Mouse (Mus musculus): ENCODE measurements around the gene Ttc3.
"Not testable (repeated sequence)": the region's sequence is repeated elsewhere in the genome, so short reads cannot be mapped to it uniquely, and the experiment has no call there.

Ttc3 gene

DNA sequence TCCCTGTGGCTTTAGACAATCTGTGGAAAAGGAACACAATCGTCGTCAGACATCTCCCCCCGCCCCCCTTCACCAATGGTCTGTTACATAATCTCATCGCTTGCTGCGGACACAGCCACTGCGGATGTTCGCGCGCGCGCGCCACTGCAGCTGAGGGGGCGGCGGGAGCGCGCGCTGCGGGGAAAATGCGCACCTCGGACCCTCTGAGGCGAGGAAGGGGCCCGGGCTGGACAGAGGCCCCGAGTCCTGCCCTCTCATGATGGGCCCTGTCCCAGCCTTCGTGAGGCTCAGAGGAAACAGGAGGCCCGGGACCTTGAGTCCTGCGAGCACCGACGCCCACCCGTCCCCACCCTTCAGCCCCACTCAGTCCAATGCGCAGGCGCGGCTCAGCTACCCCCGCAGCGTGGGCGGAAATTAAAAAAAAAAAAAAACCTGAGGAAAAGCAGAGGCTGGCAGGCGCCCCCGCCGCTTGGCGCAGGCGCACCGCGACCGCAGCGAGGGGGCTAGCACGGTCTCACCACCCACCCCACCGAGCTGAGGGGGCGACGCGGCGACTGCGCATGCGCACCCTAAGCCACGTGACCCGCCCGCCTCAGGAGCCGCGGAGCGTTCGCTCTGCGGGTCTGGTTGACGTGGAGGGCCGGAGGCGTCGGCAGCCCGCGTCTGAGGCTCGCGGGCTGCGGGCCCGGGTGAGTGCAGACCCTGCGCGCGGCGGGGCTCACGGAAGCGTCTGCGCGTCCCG is at the start of gene Ttc3:
Gene Ttc3 (plus strand): TSS at position 446 of the 742 bp plus-strand sequence.
- peak; percentile 64 for DNase-seq (ENCODE audit: low spot score)

GRCm38 (mm10) chr16:94323681-94324080 is 46.7 kb upstream of the Ttc3 start:
- no peak for DNase-seq (ENCODE audit: low spot score)

- DNase-seq (ENCODE audit: low spot score) = no peak
Observed at GRCm38 (mm10) chr16:94326008-94326407, 44.4 kb upstream of the Ttc3 start.

DNA sequence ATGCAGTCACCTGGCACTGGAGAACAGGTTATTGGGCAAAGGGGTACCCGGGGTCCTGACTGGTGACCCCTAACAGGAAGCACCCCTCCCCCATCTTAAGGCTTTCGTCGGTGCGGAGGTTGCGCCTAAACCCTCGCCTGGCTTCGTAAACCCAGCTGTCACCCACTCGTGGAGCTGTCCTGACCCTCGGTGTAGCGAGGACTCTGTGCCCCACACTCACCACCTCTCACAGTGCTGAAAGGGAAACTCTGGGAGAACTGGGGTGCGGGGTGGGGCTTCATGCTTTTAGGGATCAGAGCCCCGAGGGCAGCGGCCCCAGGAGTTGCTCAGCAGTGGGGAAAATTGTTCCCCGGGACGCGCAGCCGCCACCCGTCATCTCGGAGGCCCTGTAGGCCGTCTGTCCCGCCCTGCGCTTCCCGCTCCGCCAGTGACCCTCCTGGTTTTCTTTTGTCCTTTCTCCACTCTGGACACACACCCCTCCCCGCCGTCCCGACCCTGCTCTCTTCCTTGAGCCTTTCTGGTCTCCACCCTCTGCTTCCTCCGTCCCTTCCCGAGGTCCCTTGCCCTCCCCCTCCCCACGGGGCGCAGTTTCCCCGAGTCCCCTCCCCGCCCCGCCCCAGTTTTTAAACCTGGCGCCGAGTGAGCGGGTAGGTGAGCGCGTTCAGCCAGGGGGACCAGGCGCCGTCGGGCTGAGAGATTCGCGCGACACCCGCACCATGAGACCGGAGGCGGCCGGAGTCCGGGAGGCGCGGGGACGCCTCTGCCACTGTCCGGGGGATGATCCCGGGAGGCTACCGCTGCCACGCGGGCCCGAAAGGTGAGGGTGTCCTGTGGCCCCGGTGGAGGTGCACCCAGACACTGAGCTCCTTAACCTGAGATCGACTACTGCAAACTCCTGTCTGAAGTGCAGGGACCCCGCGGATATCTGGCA is 42.4 kb upstream of the Ttc3 start, which contains the start of gene Ripply3:
Gene Ripply3 (plus strand): TSS at position 640 of the 931 bp plus-strand sequence.
- DNase-seq (ENCODE audit: low spot score) = no peak

DNA sequence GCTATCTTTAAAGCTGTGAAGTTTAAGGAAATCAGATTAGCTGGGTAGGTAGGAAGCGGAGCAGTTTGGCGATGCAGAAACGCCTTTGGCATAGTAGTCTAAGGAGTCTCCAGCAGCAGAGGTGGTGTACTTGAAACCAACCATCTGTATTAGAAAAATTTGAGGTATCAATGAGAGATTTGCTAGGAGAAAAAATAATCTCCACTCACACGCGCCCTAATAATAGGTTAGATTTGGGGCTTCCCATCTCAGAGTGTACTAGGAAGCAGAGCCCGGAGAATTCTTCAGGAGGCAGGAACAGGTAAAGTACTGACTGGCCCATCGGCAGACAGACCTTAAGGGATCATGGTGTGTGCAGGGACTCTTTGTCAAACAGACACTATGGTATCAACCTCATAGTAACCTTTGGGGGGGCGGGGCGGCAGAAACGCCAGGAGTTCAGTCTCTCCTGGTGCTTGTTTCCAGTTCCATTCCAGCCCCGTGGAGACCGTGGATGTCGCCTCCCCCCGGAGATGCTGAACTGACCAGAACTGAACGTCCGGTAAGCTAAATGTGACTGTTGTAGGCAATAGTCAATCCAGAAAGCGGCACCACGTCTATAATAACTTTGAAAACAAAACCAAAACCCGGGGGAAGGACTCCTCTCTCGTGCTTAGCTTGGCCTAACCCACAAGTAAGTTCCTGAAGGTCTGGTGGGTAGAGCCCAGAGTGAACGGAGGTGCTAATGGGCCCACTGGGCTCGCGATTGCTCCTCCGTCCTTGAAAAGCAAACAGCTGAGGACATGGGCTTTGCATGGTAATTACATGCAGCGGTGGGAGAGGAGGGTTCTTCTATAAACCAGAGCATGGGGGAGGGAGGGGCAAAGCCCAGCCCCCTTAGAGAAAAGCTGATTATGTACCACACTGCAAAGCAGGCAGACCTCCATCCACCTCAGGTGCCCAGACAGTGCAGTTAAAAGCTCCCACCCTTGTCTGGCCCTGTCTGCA is 41.2 kb upstream of the Ttc3 start:
- no peak for DNase-seq (ENCODE audit: low spot score)

GRCm38 (mm10) chr16:94330429-94330828 is 40.0 kb upstream of the Ttc3 start:
- DNase-seq (ENCODE audit: low spot score) = no peak

DNA sequence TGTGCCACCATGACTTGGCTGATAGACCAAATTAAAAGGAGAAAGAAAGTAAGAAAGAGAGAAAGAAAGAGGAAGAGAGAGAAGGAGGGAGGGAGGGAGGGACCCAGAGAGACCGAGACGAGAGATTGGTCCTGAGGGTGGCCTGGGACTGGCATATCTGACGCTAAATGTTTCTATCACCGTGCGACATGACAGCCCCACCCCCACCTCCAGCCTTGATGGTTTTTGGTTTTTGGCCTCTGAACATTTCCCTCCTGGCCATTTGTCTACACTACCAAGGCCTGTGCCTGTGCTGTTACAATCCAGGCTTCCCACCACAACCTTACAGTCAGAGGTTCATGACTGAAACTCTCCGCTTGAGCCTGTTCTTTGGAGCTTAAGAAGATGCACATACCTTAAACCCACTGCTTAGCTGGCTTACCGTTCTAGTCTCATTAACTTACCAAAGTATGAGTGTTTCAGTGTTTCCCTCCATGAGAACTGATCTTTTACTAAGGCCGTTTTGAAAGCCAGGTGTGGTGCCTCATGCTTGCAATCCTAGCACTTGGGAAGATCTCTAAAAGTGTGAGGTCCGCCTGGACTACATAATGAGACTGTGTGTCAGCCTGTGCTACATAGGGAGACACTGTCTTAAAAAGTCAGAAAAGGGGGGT is 39.1 kb upstream of the Ttc3 start:
- DNase-seq (ENCODE audit: low spot score) = no peak

GRCm38 (mm10) chr16:94331886-94332252 is 38.5 kb upstream of the Ttc3 start:
- no peak for DNase-seq (ENCODE audit: low spot score)

- DNase-seq (ENCODE audit: low spot score) = no peak
Observed at GRCm38 (mm10) chr16:94335656-94336055, 34.8 kb upstream of the Ttc3 start.

DNA sequence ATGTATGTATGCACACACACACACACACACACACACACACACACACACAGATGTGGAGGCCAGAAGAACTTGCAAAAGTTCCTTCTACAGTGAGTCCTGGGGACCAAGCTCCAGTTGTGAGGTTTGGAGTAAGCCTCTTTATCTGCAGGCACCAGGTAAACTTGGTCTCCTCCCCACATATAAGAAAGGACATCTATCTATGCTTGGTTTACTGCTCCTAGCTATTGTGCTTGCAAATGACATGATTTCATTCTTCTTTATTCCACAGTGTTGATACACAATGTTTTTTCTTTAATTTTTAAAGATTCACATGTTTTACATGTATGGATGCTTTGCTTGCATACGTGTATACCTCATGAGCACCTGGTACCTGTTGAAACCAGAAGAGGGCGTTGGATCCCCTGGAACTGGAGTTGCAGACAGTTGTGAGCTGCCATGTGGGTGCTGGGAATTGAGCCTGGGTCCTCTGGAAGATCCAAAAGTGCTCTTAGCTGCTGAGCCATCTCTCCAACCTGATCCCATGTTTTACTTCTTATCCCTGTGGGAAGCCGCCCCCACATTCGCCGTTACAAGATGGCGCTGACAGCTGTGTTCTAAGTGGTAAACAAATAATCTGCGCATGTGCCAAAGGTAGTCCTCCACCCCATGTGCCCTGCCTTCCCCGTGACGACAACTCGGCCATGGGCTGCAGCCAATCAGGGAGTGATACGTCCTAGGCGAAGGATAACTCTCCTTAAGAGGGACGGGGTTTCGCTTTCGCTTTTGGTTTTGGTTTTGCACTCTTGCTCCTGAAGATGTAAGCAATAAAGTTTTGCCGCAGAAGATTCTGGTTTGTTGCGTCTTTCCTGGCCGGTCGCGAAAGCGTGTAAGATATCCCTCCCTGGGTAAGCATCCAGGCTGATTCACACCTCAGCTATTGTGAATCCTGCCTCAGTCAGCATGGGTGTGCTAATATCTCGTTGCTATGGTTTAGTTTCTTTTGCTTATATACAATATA is 31.0 kb upstream of the Ttc3 start:
- not testable (repeated sequence) for DNase-seq (ENCODE audit: low spot score)

- no peak for DNase-seq (ENCODE audit: low spot score)
Observed at GRCm38 (mm10) chr16:94345733-94346132, 24.7 kb upstream of the Ttc3 start.

GRCm38 (mm10) chr16:94347080-94347731 is 23.2 kb upstream of the Ttc3 start:
- no peak for DNase-seq (ENCODE audit: low spot score)

- no peak for DNase-seq (ENCODE audit: low spot score)
Observed at GRCm38 (mm10) chr16:94348779-94349178, 21.6 kb upstream of the Ttc3 start.

GRCm38 (mm10) chr16:94349588-94350286 is 20.7 kb upstream of the Ttc3 start:
- DNase-seq (ENCODE audit: low spot score) = no peak

DNA sequence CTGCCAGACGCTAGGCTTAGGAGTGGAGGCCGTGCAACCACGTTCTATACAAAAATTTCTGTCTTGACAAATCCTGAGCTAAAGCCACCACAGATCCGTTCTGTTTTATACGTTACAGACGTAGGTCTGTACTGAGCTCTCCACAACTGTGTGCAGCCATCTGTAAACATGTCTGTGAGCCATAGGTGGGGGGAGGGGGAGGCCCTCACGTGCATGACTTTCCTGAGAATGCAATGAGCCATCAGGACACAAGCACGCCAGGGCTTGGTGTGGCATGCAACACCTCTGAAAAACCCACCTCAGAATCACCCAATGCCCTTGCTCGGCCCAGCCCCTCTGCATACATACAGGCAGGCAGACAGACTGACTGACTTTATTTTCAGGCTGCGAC is 20.1 kb upstream of the Ttc3 start:
- DNase-seq (ENCODE audit: low spot score) = no peak

DNA sequence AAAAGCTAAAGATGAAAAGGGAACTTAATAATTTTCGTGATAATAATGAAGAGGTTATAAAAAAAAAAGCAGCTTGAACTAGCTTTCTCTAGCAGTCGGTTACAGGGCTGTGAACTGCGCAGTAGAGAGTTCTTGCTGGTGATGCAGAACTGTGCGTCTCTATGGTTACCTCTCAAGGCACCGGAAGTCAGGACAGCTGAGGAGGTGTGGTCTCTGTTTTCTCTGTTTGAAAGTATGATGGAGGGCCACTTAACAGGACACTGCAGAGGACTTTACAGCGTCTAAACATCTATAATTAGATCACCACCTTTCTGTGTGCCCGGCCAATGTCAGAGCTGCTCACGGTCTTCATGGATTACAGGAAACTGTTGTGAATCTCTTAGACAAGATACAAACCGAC is 16.0 kb upstream of the Ttc3 start:
- no peak for DNase-seq (ENCODE audit: low spot score)

DNA sequence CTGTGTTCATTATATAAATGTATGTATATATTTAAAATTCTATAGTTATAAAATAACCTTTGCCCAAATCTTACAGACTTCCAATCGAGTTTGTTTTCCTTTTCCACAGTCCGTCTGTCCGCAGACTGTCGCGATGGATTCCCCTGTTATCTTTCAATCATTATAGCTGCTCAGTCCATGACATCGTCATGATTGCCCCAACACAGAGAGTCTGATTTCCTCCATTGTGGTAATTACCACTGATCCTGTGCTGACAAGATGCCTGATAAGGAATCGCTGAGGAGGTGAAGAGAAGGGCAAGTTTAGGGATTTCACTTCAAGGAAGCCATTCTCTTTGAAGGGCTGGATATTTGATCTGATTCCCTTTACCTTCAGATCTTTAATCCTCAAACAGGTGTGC is 14.4 kb upstream of the Ttc3 start:
- DNase-seq (ENCODE audit: low spot score) = no peak

DNA sequence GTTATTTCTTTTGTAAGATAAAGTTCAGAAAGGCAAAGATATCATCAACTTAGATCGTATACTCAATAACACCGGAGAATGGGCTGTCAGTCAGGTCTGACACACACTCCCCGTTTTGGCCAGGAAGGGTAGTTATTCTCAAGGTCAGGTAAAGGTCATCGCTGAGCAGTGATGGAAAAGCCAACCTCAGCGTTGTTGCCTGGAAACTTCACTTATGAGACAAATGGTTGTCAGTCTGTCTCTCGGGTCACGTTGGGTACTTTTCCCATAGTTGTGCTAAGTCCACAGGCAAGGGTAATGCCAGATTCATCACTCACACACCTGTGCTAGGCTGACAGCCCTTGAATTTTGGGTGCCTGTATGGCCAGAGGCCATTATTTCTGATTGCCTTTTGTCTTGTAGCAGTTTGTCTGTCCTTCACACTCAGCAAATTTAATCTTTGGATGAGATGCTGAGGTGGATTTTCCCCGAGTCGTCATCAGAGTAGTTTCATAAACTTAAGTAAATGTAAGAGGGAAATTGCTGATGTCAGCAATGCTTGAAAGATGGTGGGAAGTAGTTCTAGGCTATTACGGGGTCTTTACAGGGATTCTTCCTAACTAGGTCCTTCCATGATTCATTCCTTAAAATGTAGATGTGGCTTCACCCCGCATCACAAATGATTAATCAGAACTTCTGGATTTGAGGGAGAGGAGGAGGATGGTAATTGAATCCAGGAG is 13.5 kb upstream of the Ttc3 start:
- DNase-seq (ENCODE audit: low spot score) = no peak

Measured in layer of hippocampus, adult 9-10 months (tissue).